Mouse (Mus musculus): ENCODE measurements around the gene Myt1l. TPM values are rescaled to one million over a fixed set of nuclear protein-coding genes. Genes with fewer than 3 reads are reported as not detected.

The Myt1l gene
- polyA plus RNA-seq, 1 experiment from 2014 or later = not detected

GRCm38 (mm10) chr12:29741181-29741580, 213.0 kb downstream of the Myt1l start:
- Histone ChIP-seq H3K4me3 (ENCODE audit: low read depth, low read length) (no peak overlapping the region), H3K9ac (replicated peaks; ENCODE audit: low read depth) (no peak overlapping the region), H3K27me3 (replicated peaks; ENCODE audit: insufficient read depth, low read length) (no peaks in the 10 kb centered on the region), H3K4me2 (replicated peaks; ENCODE audit: low read depth, low read length) (no peak overlapping the region), H3K9me3 (ENCODE audit: low read length) (no peaks in the 10 kb centered on the region), H3K4me1 (ENCODE audit: insufficient read depth, low read depth, low read length) (no peaks in the 10 kb centered on the region), H3K36me3 (ENCODE audit: insufficient read depth, low read length) (no peaks in the 10 kb centered on the region), H3K27ac (ENCODE audit: low read length) (no peak overlapping the region)
- ATAC-seq (no peak), DNase-seq (ENCODE audit: low spot score) (no peak)
- WGBS = 62% methylated on average over 6 of the region's 6 CpGs
- TF ChIP-seq EP300 (IDR thresholded peaks at IDR 0.05) (no peak), CTCF (IDR thresholded peaks at IDR 0.05) (no peak)

GRCm38 (mm10) chr12:29750604-29751128, 222.5 kb downstream of the Myt1l start:
- TF ChIP-seq EP300 (IDR thresholded peaks at IDR 0.05) (no peak), CTCF (IDR thresholded peaks at IDR 0.05) (no peak)

GRCm38 (mm10) chr12:29755086-29755871, 227.1 kb downstream of the Myt1l start:
- Histone ChIP-seq H3K9ac (replicated peaks; ENCODE audit: low read depth) (no peak overlapping the region), H3K36me3 (ENCODE audit: insufficient read depth, low read length) (no peaks in the 10 kb centered on the region), H3K4me1 (ENCODE audit: insufficient read depth, low read depth, low read length) (no peaks in the 10 kb centered on the region), H3K9me3 (ENCODE audit: low read length) (no peaks in the 10 kb centered on the region), H3K27me3 (replicated peaks; ENCODE audit: insufficient read depth, low read length) (no peaks in the 10 kb centered on the region), H3K4me2 (replicated peaks; ENCODE audit: low read depth, low read length) (no peak overlapping the region), H3K4me3 (ENCODE audit: low read depth, low read length) (no peak overlapping the region), H3K27ac (ENCODE audit: low read length) (no peak overlapping the region)
- TF ChIP-seq EP300 (IDR thresholded peaks at IDR 0.05) (no peak), CTCF (IDR thresholded peaks at IDR 0.05) (no peak)
- DNase-seq (ENCODE audit: low spot score) = no peak
- 71% methylated on average over 5 of the region's 5 CpGs for WGBS
- no peak for ATAC-seq

More at GRCm38 (mm10) chr12:29750604-29751128, 222.5 kb downstream of the Myt1l start:
- Histone ChIP-seq H3K9me3 (ENCODE audit: low read length) (no peaks in the 10 kb centered on the region), H3K4me2 (replicated peaks; ENCODE audit: low read depth, low read length) (no peak overlapping the region), H3K4me3 (ENCODE audit: low read depth, low read length) (no peak overlapping the region), H3K27me3 (replicated peaks; ENCODE audit: insufficient read depth, low read length) (no peaks in the 10 kb centered on the region), H3K27ac (ENCODE audit: low read length) (no peak overlapping the region), H3K9ac (replicated peaks; ENCODE audit: low read depth) (no peak overlapping the region), H3K36me3 (ENCODE audit: insufficient read depth, low read length) (no peaks in the 10 kb centered on the region), H3K4me1 (ENCODE audit: insufficient read depth, low read depth, low read length) (no peaks in the 10 kb centered on the region)
- WGBS = 78% methylated on average over 4 of the region's 4 CpGs
- ATAC-seq (no peak), DNase-seq (ENCODE audit: low spot score) (no peak)

- H3K9ac ChIP-seq (replicated peaks; ENCODE audit: low read depth) = no peak overlapping the region
- H3K9me3 ChIP-seq (ENCODE audit: low read length) = no peaks in the 10 kb centered on the region
- H3K4me2 ChIP-seq (replicated peaks; ENCODE audit: low read depth, low read length) = no peak overlapping the region
- H3K27me3 ChIP-seq (replicated peaks; ENCODE audit: insufficient read depth, low read length) = no peaks in the 10 kb centered on the region
- DNase-seq (ENCODE audit: low spot score) (no peak), ATAC-seq (no peak)
- no peak overlapping the region for H3K27ac ChIP-seq (ENCODE audit: low read length)
- H3K36me3 ChIP-seq (ENCODE audit: insufficient read depth, low read length) = no peaks in the 10 kb centered on the region
- 69% methylated on average over 3 of the region's 3 CpGs for WGBS
- TF ChIP-seq EP300 (IDR thresholded peaks at IDR 0.05) (no peak), CTCF (IDR thresholded peaks at IDR 0.05) (no peak)
- no peak overlapping the region for H3K4me3 ChIP-seq (ENCODE audit: low read depth, low read length)
- no peaks in the 10 kb centered on the region for H3K4me1 ChIP-seq (ENCODE audit: insufficient read depth, low read depth, low read length)
Observed at GRCm38 (mm10) chr12:29755872-29756265, 227.7 kb downstream of the Myt1l start.

- H3K9ac ChIP-seq (replicated peaks; ENCODE audit: low read depth) = no peak overlapping the region
- no peaks in the 10 kb centered on the region for H3K4me1 ChIP-seq (ENCODE audit: insufficient read depth, low read depth, low read length)
- TF ChIP-seq EP300 (IDR thresholded peaks at IDR 0.05) (no peak), CTCF (IDR thresholded peaks at IDR 0.05) (no peak)
- H3K9me3 ChIP-seq (ENCODE audit: low read length) = no peaks in the 10 kb centered on the region
- no peak overlapping the region for H3K4me3 ChIP-seq (ENCODE audit: low read depth, low read length)
- no peaks in the 10 kb centered on the region for H3K36me3 ChIP-seq (ENCODE audit: insufficient read depth, low read length)
- no peak overlapping the region for H3K27ac ChIP-seq (ENCODE audit: low read length)
- H3K4me2 ChIP-seq (replicated peaks; ENCODE audit: low read depth, low read length) = no peak overlapping the region
- DNase-seq (ENCODE audit: low spot score) (no peak), ATAC-seq (no peak)
- no peaks in the 10 kb centered on the region for H3K27me3 ChIP-seq (replicated peaks; ENCODE audit: insufficient read depth, low read length)
- WGBS = 75% methylated on average over 4 of the region's 4 CpGs
Observed at GRCm38 (mm10) chr12:29760611-29761010, 232.4 kb downstream of the Myt1l start.

GRCm38 (mm10) chr12:29766158-29766557, 238.0 kb downstream of the Myt1l start:
- DNase-seq (ENCODE audit: low spot score) (no peak), ATAC-seq (no peak)
- no peak overlapping the region for H3K4me2 ChIP-seq (replicated peaks; ENCODE audit: low read depth, low read length)
- no peak for TF ChIP-seq CTCF (IDR thresholded peaks at IDR 0.05)
- no peak for TF ChIP-seq EP300 (IDR thresholded peaks at IDR 0.05)
- H3K4me3 ChIP-seq (ENCODE audit: low read depth, low read length) = no peak overlapping the region
- H3K4me1 ChIP-seq (ENCODE audit: insufficient read depth, low read depth, low read length) = no peaks in the 10 kb centered on the region
- no peak overlapping the region for H3K9ac ChIP-seq (replicated peaks; ENCODE audit: low read depth)
- no peaks in the 10 kb centered on the region for H3K27me3 ChIP-seq (replicated peaks; ENCODE audit: insufficient read depth, low read length)
- H3K36me3 ChIP-seq (ENCODE audit: insufficient read depth, low read length) = no peaks in the 10 kb centered on the region
- 82% methylated on average over 1 of the region's 1 CpGs for WGBS
- H3K27ac ChIP-seq (ENCODE audit: low read length) = no peak overlapping the region
- no peaks in the 10 kb centered on the region for H3K9me3 ChIP-seq (ENCODE audit: low read length)

All from lung, postnatal 0 days (tissue).